Mouse (Mus musculus) gastrocnemius, postnatal 14 days (tissue): ENCODE results near the gene Sord. TPM values are rescaled to one million over a fixed set of nuclear protein-coding genes. Genes with fewer than 3 reads are reported as not detected.

Experiments used
- DNase-seq: peaks from one replicate; pipeline ENCODE4 v3.0.0; 2021; ENCODE audit warnings: mixed read lengths
- intact Hi-C: fragments of 180-260 bp; cut with DNase I; formaldehyde crosslinking; loops from one replicate; pipeline ENCODE4 v1.15.1; 2025; ENCODE audit warnings: low total_unique reads
- total RNA-seq, 2 experiments: library from RNA; stranded (reverse); gene quantifications; 2 replicates each; pipeline ENCODE4 v1.2.3; 2021

Gene Sord
- total RNA-seq, 2 experiments from 2014 or later: 16.9 TPM

GRCm38 (mm10) chr2:122235425-122235824 is 876 bp downstream of the Sord start:
- intact Hi-C loops: no loop called here
- DNase-seq: no peak

DNA sequence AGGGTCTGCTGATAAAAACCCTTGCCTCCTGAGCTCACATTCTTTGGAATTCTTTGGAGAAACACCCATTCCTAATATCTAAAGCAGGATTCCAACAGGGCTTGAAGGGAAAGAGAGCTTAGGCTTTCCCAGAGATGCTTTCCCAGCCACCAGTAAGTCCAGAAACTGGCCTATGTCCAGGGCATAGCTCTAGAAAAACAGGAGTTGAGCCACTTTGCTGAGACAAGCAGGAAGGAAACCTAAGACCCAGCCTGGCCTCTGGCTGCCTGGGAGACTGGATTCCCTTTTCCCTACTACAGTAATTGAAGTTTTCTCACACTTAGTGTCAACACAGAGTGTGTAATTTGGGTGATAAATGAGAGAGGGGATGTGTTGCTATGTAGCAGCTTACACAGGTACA is 1.8 kb downstream of the Sord start:
- DNase-seq: no peak
- intact Hi-C loops: no loop called here

- DNase-seq: no peak
- intact Hi-C loops: no loop called here
Observed at GRCm38 (mm10) chr2:122237891-122238470, 3.4 kb downstream of the Sord start.

- DNase-seq: no peak
- intact Hi-C loops: no loop called here
Observed at GRCm38 (mm10) chr2:122240735-122241134, 6.2 kb downstream of the Sord start.

- intact Hi-C loops: no loop called here
- DNase-seq: no peak
Observed at GRCm38 (mm10) chr2:122241226-122241625, 6.7 kb downstream of the Sord start.

GRCm38 (mm10) chr2:122241935-122242334 is 7.4 kb downstream of the Sord start:
- intact Hi-C loops: loop anchor here (2.0 kb wide), 1 partner anchor 47 kb away; no protein-coding TSS in a partner anchor
- DNase-seq: no peak

- intact Hi-C loops: loop anchor here (2.0 kb wide), 1 partner anchor 49 kb away; no protein-coding TSS in a partner anchor
- DNase-seq: peak; percentile 59
Observed at GRCm38 (mm10) chr2:122243671-122244131, 9.2 kb downstream of the Sord start.

DNA sequence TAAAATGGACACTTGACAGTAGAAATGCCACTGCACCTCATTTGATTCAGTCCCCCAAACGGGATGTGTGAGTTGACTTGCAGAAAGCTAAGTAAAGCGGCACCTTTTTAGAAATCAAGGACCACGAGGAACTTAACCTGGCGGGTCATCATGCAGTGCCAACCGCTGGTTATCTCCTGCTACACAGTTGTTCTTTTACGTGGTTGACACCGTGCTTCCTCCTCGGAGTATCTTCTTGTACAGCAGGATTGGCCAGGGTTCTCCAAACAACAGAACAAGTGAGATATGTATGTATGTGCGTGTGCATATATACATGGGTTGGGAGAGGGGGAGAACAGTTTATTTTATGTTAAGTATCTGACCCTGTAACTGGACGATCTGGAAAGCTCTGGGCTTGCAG is 13.2 kb downstream of the Sord start:
- no peak for DNase-seq
- intact Hi-C loops: no loop called here

- intact Hi-C loops: no loop called here
Observed at GRCm38 (mm10) chr2:122255997-122256396, 21.4 kb downstream of the Sord start.

DNA sequence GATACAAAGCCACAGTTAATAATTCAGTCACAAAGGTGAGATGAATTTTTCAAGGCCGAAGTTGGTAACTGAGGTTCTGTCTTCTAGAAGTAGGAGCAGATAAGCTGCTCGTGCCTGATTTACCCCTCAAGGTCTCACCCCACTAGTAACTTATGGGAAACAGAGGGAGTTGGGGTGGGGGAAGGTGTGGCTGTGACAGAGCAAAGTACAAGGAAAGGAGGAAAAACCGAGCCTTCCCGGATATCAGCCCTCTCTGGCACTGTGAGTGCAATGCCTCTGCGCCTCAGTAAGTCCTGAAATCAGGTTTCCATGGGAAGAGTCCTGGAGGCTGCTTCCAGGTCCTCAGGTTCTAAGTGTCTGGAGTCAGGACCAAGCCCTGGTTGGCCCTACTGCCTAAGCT is 26.2 kb downstream of the Sord start:
- DNase-seq: no peak
- intact Hi-C loops: no loop called here

More at GRCm38 (mm10) chr2:122255997-122256396, 21.4 kb downstream of the Sord start:
- DNase-seq: no peak

- intact Hi-C loops: no loop called here
- DNase-seq: no peak
Observed at GRCm38 (mm10) chr2:122264690-122265089, 30.1 kb downstream of the Sord start.

DNA sequence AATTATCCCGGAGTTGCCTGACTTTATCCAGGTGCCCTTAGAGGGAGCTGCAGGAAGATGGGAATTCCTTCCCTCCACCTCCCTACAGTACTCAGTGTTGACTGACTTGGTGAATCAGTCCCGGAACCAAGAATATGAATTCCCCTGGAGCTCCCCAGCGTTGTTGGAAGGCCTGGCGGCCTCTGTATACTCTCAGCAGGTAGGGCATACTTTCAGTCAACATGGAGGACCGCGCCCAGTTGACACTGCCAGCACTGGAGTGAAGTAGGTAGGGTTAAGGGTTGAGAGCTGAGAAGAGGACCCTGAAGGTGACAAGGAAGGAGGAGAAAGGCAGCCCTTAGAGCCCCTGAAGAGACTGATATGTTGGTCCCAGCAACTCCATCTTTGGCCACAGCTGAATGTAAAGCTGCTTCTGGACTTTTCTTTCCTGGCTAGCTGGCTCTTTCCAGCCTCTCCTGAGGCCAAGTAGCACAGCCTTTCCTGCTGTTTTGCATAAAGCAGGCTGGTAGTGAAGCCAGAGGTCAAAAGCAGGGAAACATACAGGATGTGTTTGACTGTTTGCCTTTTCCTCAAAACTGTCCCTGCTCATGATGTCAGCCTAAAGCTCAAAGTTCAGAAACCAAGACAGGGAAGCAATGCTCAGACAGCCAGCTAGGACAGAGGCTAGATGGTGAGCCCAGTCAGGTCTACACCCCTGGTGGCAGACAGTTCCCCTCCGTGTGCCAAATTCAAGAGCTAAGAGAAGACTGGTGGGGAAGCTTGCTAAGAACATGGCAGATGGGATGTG is 32.1 kb downstream of the Sord start:
- intact Hi-C loops: no loop called here
- no peak for DNase-seq

GRCm38 (mm10) chr2:122278769-122279168 is 44.2 kb downstream of the Sord start:
- intact Hi-C loops: no loop called here
- DNase-seq: no peak

- intact Hi-C loops: no loop called here
- DNase-seq: no peak
Observed at GRCm38 (mm10) chr2:122284091-122284490, 49.5 kb downstream of the Sord start.

GRCm38 (mm10) chr2:122286137-122286536 is 51.6 kb downstream of the Sord start:
- no peak for DNase-seq
- intact Hi-C loops: no loop called here

- intact Hi-C loops: no loop called here
- DNase-seq: no peak
Observed at GRCm38 (mm10) chr2:122294916-122295315, 60.4 kb downstream of the Sord start.

DNA sequence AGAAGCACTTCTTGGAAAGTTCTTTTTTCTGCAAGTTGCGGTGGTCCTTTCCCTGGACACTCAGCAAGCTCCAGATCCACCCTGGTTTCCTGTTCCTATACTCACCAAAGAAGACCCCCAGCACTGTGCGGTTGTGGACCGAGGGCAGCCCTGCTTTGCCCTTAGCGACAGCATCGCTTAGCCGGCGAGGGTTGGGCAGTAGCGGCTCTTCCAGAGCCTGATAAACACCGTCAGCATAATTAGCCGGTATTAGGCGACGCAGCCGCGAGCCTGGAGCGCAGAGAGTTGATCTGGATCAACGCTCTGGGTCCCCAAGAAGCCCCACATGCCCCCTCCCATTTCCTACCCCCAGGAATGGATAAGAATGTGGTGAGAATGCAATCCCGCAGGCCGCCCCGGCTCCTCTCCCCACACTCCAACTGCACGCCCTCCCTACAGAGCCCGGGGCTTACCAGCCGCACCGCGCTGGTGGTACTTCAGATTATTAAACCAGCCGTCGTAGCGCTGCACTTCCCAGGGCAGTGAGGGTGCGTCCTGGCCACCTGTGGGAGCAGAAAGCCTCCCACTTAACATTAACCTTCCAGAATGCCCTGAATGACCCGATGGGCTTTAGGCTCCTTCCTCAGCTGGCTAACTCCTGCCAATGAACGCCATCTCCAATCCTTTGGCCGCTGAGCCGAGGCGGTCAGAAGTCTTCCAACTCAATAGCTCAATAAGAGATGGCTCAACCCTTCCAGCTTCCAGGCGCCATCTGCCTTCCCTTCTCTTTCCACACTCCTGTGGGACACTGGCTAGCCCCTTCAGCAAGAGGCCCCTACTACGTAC is 62.9 kb downstream of the Sord start:
- no peak for DNase-seq
- intact Hi-C loops: no loop called here

GRCm38 (mm10) chr2:122298096-122298499 is 63.5 kb downstream of the Sord start, which contains the start of gene Duox2:
Gene Duox2 (minus strand): TSS chr2:122298449.
- no peak for DNase-seq
- intact Hi-C loops: no loop called here

GRCm38 (mm10) chr2:122298596-122299490 is 64.3 kb downstream of the Sord start, which contains the start of gene Duoxa2:
Gene Duoxa2 (plus strand): TSS chr2:122298900.
- intact Hi-C loops: no loop called here
- DNase-seq: peak; percentile 36
